Mouse (Mus musculus): Measurements from ENCODE around the gene B3gnt9. TPM values are rescaled to one million over a fixed set of nuclear protein-coding genes. Genes with fewer than 3 reads are reported as not detected.
A peak's percentile ranks its signal among the peaks of the same experiment; 100 is the strongest.

B3gnt9 gene
- 10.2 and 11.9 TPM in 2 replicates for polyA plus RNA-seq (2015; fragmentation: Nextera tagmentation; extraction: Ambion mirVana)

- peak; percentile 74 for ATAC-seq (ENCODE audit: low FRiP score, low TSS enrichment)
- H3K27ac ChIP-seq (ENCODE audit: low read length): peak within 1 kb of the TSS; percentile 68
- H3K9ac ChIP-seq (replicated peaks; ENCODE audit: low read length): peak within 1 kb of the TSS; percentile 73
- H3K9me3 ChIP-seq (ENCODE audit: low read length): no peaks in the 10 kb centered on the region
- peaks cover 34% of the 10 kb centered on the region for H3K27me3 ChIP-seq (ENCODE audit: insufficient read depth, low read length)
- WGBS: 2% methylated on average over 14 of the region's 14 CpGs
- peak within 1 kb of the TSS; percentile 97 for H3K4me2 ChIP-seq (replicated peaks; ENCODE audit: low read depth, low read length)
- peak within 1 kb of the TSS; percentile 64 for H3K4me3 ChIP-seq (ENCODE audit: low read length)
- H3K36me3 ChIP-seq (ENCODE audit: insufficient read depth, low read length): peaks cover 26% of the 10 kb centered on the region
- H3K4me1 ChIP-seq (ENCODE audit: insufficient read depth, low read length): peaks cover 26% of the 10 kb centered on the region
Observed at GRCm38 (mm10) chr8:105254966-105255350, at the start of gene B3gnt9. Gene B3gnt9 (minus strand): TSS chr8:105255153.

- Histone ChIP-seq H3K27ac (ENCODE audit: low read length) (no peak overlapping the region), H3K4me3 (ENCODE audit: low read length) (no peak overlapping the region), H3K9ac (replicated peaks; ENCODE audit: low read length) (no peak overlapping the region), H3K4me1 (ENCODE audit: insufficient read depth, low read length) (peaks cover 27% of the 10 kb centered on the region), H3K9me3 (ENCODE audit: low read length) (no peaks in the 10 kb centered on the region), H3K36me3 (ENCODE audit: insufficient read depth, low read length) (peaks cover 74% of the 10 kb centered on the region), H3K27me3 (ENCODE audit: insufficient read depth, low read length) (no peaks in the 10 kb centered on the region), H3K4me2 (replicated peaks; ENCODE audit: low read depth, low read length) (no peak overlapping the region)
- 80% methylated on average over 9 of the region's 9 CpGs for WGBS
- no peak for ATAC-seq (ENCODE audit: low FRiP score, low TSS enrichment)
Observed at GRCm38 (mm10) chr8:105303874-105304273, 48.9 kb upstream of the B3gnt9 start.

- no peak for ATAC-seq (ENCODE audit: low FRiP score, low TSS enrichment)
- 86% methylated on average over 8 of the region's 8 CpGs for WGBS
- Histone ChIP-seq H3K4me3 (ENCODE audit: low read length) (no peak overlapping the region), H3K27me3 (ENCODE audit: insufficient read depth, low read length) (no peaks in the 10 kb centered on the region), H3K9me3 (ENCODE audit: low read length) (no peaks in the 10 kb centered on the region), H3K36me3 (ENCODE audit: insufficient read depth, low read length) (peaks cover 71% of the 10 kb centered on the region), H3K4me2 (replicated peaks; ENCODE audit: low read depth, low read length) (no peak overlapping the region), H3K9ac (replicated peaks; ENCODE audit: low read length) (no peak overlapping the region), H3K27ac (ENCODE audit: low read length) (no peak overlapping the region), H3K4me1 (ENCODE audit: insufficient read depth, low read length) (peaks cover 32% of the 10 kb centered on the region)
Observed at GRCm38 (mm10) chr8:105303396-105303795, 48.4 kb upstream of the B3gnt9 start.

GRCm38 (mm10) chr8:105299962-105300361 is 45.0 kb upstream of the B3gnt9 start:
- H3K4me2 ChIP-seq (replicated peaks; ENCODE audit: low read depth, low read length): no peak overlapping the region
- H3K27me3 ChIP-seq (ENCODE audit: insufficient read depth, low read length): no peaks in the 10 kb centered on the region
- peaks cover 51% of the 10 kb centered on the region for H3K36me3 ChIP-seq (ENCODE audit: insufficient read depth, low read length)
- no peak for ATAC-seq (ENCODE audit: low FRiP score, low TSS enrichment)
- no peak overlapping the region for H3K4me3 ChIP-seq (ENCODE audit: low read length)
- 95% methylated on average over 8 of the region's 8 CpGs for WGBS
- peaks cover 27% of the 10 kb centered on the region for H3K4me1 ChIP-seq (ENCODE audit: insufficient read depth, low read length)
- H3K27ac ChIP-seq (ENCODE audit: low read length): no peak overlapping the region
- H3K9ac ChIP-seq (replicated peaks; ENCODE audit: low read length): no peak overlapping the region
- H3K9me3 ChIP-seq (ENCODE audit: low read length): no peaks in the 10 kb centered on the region

- no peak overlapping the region; the same call in 1 of the 2 replicates for H3K27ac ChIP-seq (ENCODE audit: low read length)
- peak overlapping the region; percentile 88 for H3K9ac ChIP-seq (replicated peaks; ENCODE audit: low read length)
- 52% methylated on average over 18 of the region's 18 CpGs for WGBS
- H3K9me3 ChIP-seq (ENCODE audit: low read length): no peaks in the 10 kb centered on the region
- H3K36me3 ChIP-seq (ENCODE audit: insufficient read depth, low read length): peaks cover 41% of the 10 kb centered on the region
- H3K27me3 ChIP-seq (ENCODE audit: insufficient read depth, low read length): no peaks in the 10 kb centered on the region
- H3K4me2 ChIP-seq (replicated peaks; ENCODE audit: low read depth, low read length): peak overlapping the region; percentile 97
- H3K4me1 ChIP-seq (ENCODE audit: insufficient read depth, low read length): peaks cover 19% of the 10 kb centered on the region
- ATAC-seq (ENCODE audit: low FRiP score, low TSS enrichment): no peak
- H3K4me3 ChIP-seq (ENCODE audit: low read length): peak overlapping the region; percentile 97
Observed at GRCm38 (mm10) chr8:105298351-105299252, 43.6 kb upstream of the B3gnt9 start.

- ATAC-seq (ENCODE audit: low FRiP score, low TSS enrichment): peak; percentile 89
- WGBS: under 1% methylated on average over 55 of the region's 58 CpGs
Observed at GRCm38 (mm10) chr8:105297511-105298192, 42.7 kb upstream of the B3gnt9 start, which contains the start of gene E2f4. Gene E2f4 (plus strand): TSS chr8:105297663.

GRCm38 (mm10) chr8:105295895-105296573 is 41.1 kb upstream of the B3gnt9 start, which contains the start of gene Exoc3l:
Gene Exoc3l (minus strand): TSS chr8:105296101.
- peak within 1 kb of the TSS; percentile 24; the same call in 1 of the 2 replicates for H3K9ac ChIP-seq (replicated peaks; ENCODE audit: low read length)
- no peaks in the 10 kb centered on the region for H3K27me3 ChIP-seq (ENCODE audit: insufficient read depth, low read length)
- no peak for ATAC-seq (ENCODE audit: low FRiP score, low TSS enrichment)
- peaks cover 19% of the 10 kb centered on the region for H3K4me1 ChIP-seq (ENCODE audit: insufficient read depth, low read length)
- 56% methylated on average over 11 of the region's 11 CpGs for WGBS
- peak within 1 kb of the TSS; percentile 97 for H3K4me3 ChIP-seq (ENCODE audit: low read length)
- H3K27ac ChIP-seq (ENCODE audit: low read length): peak within 1 kb of the TSS; percentile 66
- H3K36me3 ChIP-seq (ENCODE audit: insufficient read depth, low read length): peaks cover 18% of the 10 kb centered on the region
- H3K4me2 ChIP-seq (replicated peaks; ENCODE audit: low read depth, low read length): peak within 1 kb of the TSS; percentile 97
- H3K9me3 ChIP-seq (ENCODE audit: low read length): no peaks in the 10 kb centered on the region

More at GRCm38 (mm10) chr8:105297511-105298192, 42.7 kb upstream of the B3gnt9 start, which contains the start of gene E2f4:
- Histone ChIP-seq H3K4me1 (ENCODE audit: insufficient read depth, low read length) (peaks cover 19% of the 10 kb centered on the region), H3K36me3 (ENCODE audit: insufficient read depth, low read length) (peaks cover 34% of the 10 kb centered on the region), H3K9me3 (ENCODE audit: low read length) (no peaks in the 10 kb centered on the region), H3K4me3 (ENCODE audit: low read length) (peak within 1 kb of the TSS; percentile 97), H3K9ac (replicated peaks; ENCODE audit: low read length) (peak within 1 kb of the TSS; percentile 88), H3K27me3 (ENCODE audit: insufficient read depth, low read length) (no peaks in the 10 kb centered on the region), H3K27ac (ENCODE audit: low read length) (peak within 1 kb of the TSS; percentile 66), H3K4me2 (replicated peaks; ENCODE audit: low read depth, low read length) (peak within 1 kb of the TSS; percentile 97)

- Histone ChIP-seq H3K27ac (ENCODE audit: low read length) (peak overlapping the region; percentile 66), H3K9ac (replicated peaks; ENCODE audit: low read length) (peak overlapping the region; percentile 24; the same call in 1 of the 2 replicates), H3K4me2 (replicated peaks; ENCODE audit: low read depth, low read length) (peak overlapping the region; percentile 45), H3K4me1 (ENCODE audit: insufficient read depth, low read length) (peaks cover 25% of the 10 kb centered on the region), H3K36me3 (ENCODE audit: insufficient read depth, low read length) (peaks cover 10% of the 10 kb centered on the region), H3K4me3 (ENCODE audit: low read length) (peak overlapping the region; percentile 35), H3K27me3 (ENCODE audit: insufficient read depth, low read length) (peaks cover 6% of the 10 kb centered on the region), H3K9me3 (ENCODE audit: low read length) (no peaks in the 10 kb centered on the region)
- WGBS: 69% methylated on average over 11 of the region's 11 CpGs
- no peak for ATAC-seq (ENCODE audit: low FRiP score, low TSS enrichment)
Observed at GRCm38 (mm10) chr8:105295256-105295655, 40.3 kb upstream of the B3gnt9 start.

- Histone ChIP-seq H3K4me3 (ENCODE audit: low read length) (peak overlapping the region; percentile 35), H3K9ac (replicated peaks; ENCODE audit: low read length) (peak overlapping the region; percentile 24; the same call in 1 of the 2 replicates), H3K9me3 (ENCODE audit: low read length) (no peaks in the 10 kb centered on the region)
Observed at GRCm38 (mm10) chr8:105294776-105295175, 39.8 kb upstream of the B3gnt9 start.

More at GRCm38 (mm10) chr8:105294776-105295175, 39.8 kb upstream of the B3gnt9 start:
- Histone ChIP-seq H3K27me3 (ENCODE audit: insufficient read depth, low read length) (peaks cover 11% of the 10 kb centered on the region), H3K4me1 (ENCODE audit: insufficient read depth, low read length) (peaks cover 30% of the 10 kb centered on the region), H3K36me3 (ENCODE audit: insufficient read depth, low read length) (peaks cover 5% of the 10 kb centered on the region; the same call in 1 of the 2 replicates), H3K4me2 (replicated peaks; ENCODE audit: low read depth, low read length) (peak overlapping the region; percentile 45), H3K27ac (ENCODE audit: low read length) (no peak overlapping the region)
- 70% methylated on average over 9 of the region's 9 CpGs for WGBS
- no peak for ATAC-seq (ENCODE audit: low FRiP score, low TSS enrichment)

All from kidney, embryonic 16.5 days (tissue).